In the genomic region with DNA sequence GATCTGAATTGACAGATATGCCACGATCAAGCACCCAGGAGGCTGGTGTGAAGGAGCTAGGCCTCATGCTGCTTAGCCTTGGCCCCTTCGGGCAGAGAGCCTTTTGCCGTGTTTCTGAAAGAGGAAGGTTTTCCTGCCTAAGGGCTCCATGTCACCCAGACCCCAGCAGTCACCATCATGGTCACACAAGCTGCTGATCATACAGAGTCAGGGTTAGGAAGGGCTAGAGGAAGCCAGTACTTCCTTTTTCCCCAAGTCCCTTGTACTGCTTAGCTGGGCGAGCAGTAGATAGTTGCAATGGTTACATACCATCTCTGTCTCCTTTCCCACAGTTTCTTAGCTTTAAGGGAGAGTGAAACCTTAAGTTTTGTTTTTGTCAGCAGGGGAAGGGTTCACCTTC, we compare ENCODE assay signal across 21 mouse cellular contexts. TPM values are rescaled to one million over a fixed set of nuclear protein-coding genes. Genes with fewer than 3 reads are reported as not detected.
DNase-seq lines count a peak whose midpoint lies in the region; ATAC-seq and TF ChIP-seq lines count a peak whose summit lies in the region.
"Had no signal": no experiment of that assay in that cellular context is flagged by ENCODE, and none has a peak within 500 bp of the region (broad histone marks: within the 10 kb centered on the region; RNA-seq: fewer than 3 reads in every experiment).

No protein-coding gene starts in this region.

- intact Hi-C loops in heart, postnatal 14 days (cut with DNase I): no loop called here

- ATAC-seq in common myeloid progenitor, adult 5-6 weeks (replicated peaks; ENCODE audit: low read depth, poor library complexity, severe bottlenecking): peak; percentile 55
- peak; percentile 44 to 50; a peak in 3 of 4 replicates for ATAC-seq in hematopoietic stem cell, adult 5-6 weeks (replicated peaks in 1 of 2; ENCODE audit: insufficient read depth in 1 of 2, low FRiP score in 2 of 2, low TSS enrichment in 1 of 2, low read depth in 1 of 2, poor library complexity in 2 of 2, severe bottlenecking in 2 of 2)
- ATAC-seq in cerebellum, adult (ENCODE audit: insufficient number of reproducible peaks, low FRiP score, low TSS enrichment): no peak

- H3K4me3 ChIP-seq in layer of hippocampus, adult 2 months: no peak overlapping the region
- H3K4me3 ChIP-seq: embryonic facial prominence, embryonic 15.5 days; hindbrain, embryonic 13.5 days; liver, embryonic 13.5 days; midbrain, embryonic 10.5 days; myocyte had no signal

- peak; percentile 22 to 29 for DNase-seq in heart, adult 18-20 months
- DNase-seq in heart, postnatal 14 days: no peak
- DNase-seq in layer of hippocampus, adult 2 months (ENCODE audit: low spot score in 2 of 2): no peak
- DNase-seq in layer of hippocampus, postnatal 14 days (ENCODE audit: low spot score in 2 of 2): no peak
- DNase-seq in adrenal gland, adult 8-10 months: no peak
- DNase-seq: cerebellum, adult 18-20 months; gastrocnemius, postnatal 36 days; kidney, adult 8-10 months; liver, embryonic 13.5 days; lung, postnatal 10 days; right cerebral cortex, adult 18-20 months; spleen, adult 18-20 months; thymus, postnatal 14 days had no signal

- H3K27ac ChIP-seq in layer of hippocampus, adult 2 months: peak overlapping the region; percentile 59; the same call in 1 of the 2 replicates
- H3K27ac ChIP-seq: embryonic facial prominence, embryonic 15.5 days; hindbrain, embryonic 13.5 days; liver, embryonic 13.5 days; midbrain, embryonic 10.5 days; stomach, postnatal 0 days had no signal

- TF ChIP-seq CTCF in layer of hippocampus, adult 2 months (conservative IDR thresholded peaks at IDR 0.05): no peak

RNA-seq across cellular contexts. Expression of gene B4galt4, which starts 21.4 kb away (rescaled TPM):
- total RNA-seq in heart, adult 18-20 months (2021): 10 to 100 TPM; 10.3 to 16.1 TPM
- total RNA-seq in heart, postnatal 14 days (2021): 10 to 100 TPM; 12.0 to 14.3 TPM
- total RNA-seq in layer of hippocampus, adult 2 months (2021): 10 to 100 TPM; 34.3 to 39.7 TPM
- total RNA-seq in layer of hippocampus, postnatal 14 days (2021): 10 to 100 TPM; 28.1 to 35.9 TPM
- total RNA-seq in common myeloid progenitor, adult 5-6 weeks (2017): 30.0 and 30.8 TPM in 2 replicates
- 29.8 and 37.3 TPM in 2 replicates for total RNA-seq in hematopoietic stem cell, adult 5-6 weeks (2017)
- 10 to 100 TPM in 3 of 4 experiments, 1 to 10 TPM in 1; 8.8 to 15.1 (median 12.5) TPM for total RNA-seq in adrenal gland, adult 8-10 months (2022)

RNA-seq across cellular contexts. Expression of gene Upk1b, which starts 36.6 kb away (rescaled TPM):
- total RNA-seq in heart, adult 18-20 months (2021): 1 to 10 TPM; 2.5 to 6.2 TPM
- total RNA-seq in heart, postnatal 14 days (2021): 1 to 10 TPM; 6.7 to 8.1 TPM
- 1 to 10 TPM; 1.6 to 1.7 TPM for total RNA-seq in layer of hippocampus, adult 2 months (2021)
- total RNA-seq in layer of hippocampus, postnatal 14 days (2021): under 1 TPM; 0.52 to 0.67 TPM
- total RNA-seq in common myeloid progenitor, adult 5-6 weeks (2017): 0.92 and 1.2 TPM in 2 replicates
- total RNA-seq in hematopoietic stem cell, adult 5-6 weeks (2017): not detected in 2 replicates
- 1 to 10 TPM in 2 of 4 experiments, under 1 TPM in 2; 0.83 to 2.3 (median 1.4) TPM for total RNA-seq in adrenal gland, adult 8-10 months (2022)
- total RNA-seq: gastrocnemius, postnatal 36 days had no signal

RNA-seq across cellular contexts. Expression of gene Arhgap31, which starts 50.4 kb away (rescaled TPM):
- 10 to 100 TPM; 39.6 to 40.8 TPM for total RNA-seq in heart, adult 18-20 months (2021)
- 10 to 100 TPM; 50.0 to 50.9 TPM for total RNA-seq in heart, postnatal 14 days (2021)
- total RNA-seq in layer of hippocampus, adult 2 months (2021): 10 to 100 TPM; 17.9 to 18.5 TPM
- 10 to 100 TPM; 24.1 to 25.4 TPM for total RNA-seq in layer of hippocampus, postnatal 14 days (2021)
- 4.0 and 4.5 TPM in 2 replicates for total RNA-seq in common myeloid progenitor, adult 5-6 weeks (2017)
- 4.7 and 5.4 TPM in 2 replicates for total RNA-seq in hematopoietic stem cell, adult 5-6 weeks (2017)
- total RNA-seq in adrenal gland, adult 8-10 months (2022): 10 to 100 TPM; 16.6 to 30.8 (median 26.7) TPM

Comparison
In these comparisons a context has a peak if more than half of its experiments do, and no peak if none do; other contexts are left out.
1. DNase-seq: peak in heart, adult 18-20 months (2 of 2); none in heart, postnatal 14 days (0 of 2), layer of hippocampus, adult 2 months (0 of 2), layer of hippocampus, postnatal 14 days (0 of 2) and adrenal gland, adult 8-10 months (single experiment).